Mouse (Mus musculus): ENCODE measurements around the gene Gm9903. TPM values are rescaled to one million over a fixed set of nuclear protein-coding genes. Genes with fewer than 3 reads are reported as not detected.

Gene Gm9903
- total RNA-seq, 2 experiments from 2014 or later = 0.59 to 1.4 TPM

DNA sequence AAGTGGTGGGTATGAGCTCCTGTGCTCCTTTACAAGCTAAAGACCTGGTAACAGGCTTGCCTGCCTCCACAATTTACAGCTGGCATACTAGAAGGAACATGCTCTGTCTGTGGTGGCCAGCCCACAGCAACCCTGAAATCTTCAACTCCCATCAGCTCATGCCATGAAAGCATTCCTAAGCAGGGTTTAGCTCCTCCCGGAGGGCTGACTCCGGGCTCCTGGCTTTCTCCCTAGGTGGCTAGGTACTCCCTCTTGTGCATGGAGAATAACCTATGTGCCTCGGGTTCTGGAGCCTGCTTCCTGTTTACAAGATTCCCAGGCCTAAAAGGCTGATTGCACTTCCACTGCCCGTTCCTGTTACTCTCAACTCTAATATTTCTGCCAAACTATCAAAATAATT is 9.1 kb downstream of the Gm9903 start:
- no peak for DNase-seq (ENCODE audit: extremely low spot score in 1 of 2, low spot score in 1 of 2)

DNA sequence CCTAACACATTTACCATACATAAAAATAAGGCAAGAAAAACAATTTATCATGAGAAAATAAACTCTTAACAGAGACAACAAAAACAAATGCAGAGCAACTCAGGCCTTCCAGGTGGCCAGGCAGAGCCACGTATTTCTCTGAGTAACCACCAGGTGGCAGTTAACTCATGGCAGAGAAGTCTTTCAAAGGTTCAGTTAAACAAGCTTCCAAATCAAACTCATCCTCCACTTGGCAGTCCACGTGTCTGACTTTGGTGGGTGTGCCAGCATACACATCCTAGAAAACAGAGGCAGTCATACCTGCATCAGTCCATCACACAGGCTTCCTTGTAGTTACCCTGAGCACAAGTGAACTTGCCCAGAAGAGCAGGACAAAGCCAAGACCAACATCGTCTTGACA is 10.9 kb downstream of the Gm9903 start:
- peak; percentile 20 to 33 for DNase-seq (ENCODE audit: extremely low spot score in 1 of 2, low spot score in 1 of 2)

- no peak for DNase-seq (ENCODE audit: extremely low spot score in 1 of 2, low spot score in 1 of 2)
These were observed 21.3 kb downstream of the Gm9903 start for GRCm38 (mm10) chr5:33651017-33651416.

- no peak for DNase-seq (ENCODE audit: extremely low spot score in 1 of 2, low spot score in 1 of 2)
These were observed 21.8 kb downstream of the Gm9903 start for GRCm38 (mm10) chr5:33651541-33651920.

DNA sequence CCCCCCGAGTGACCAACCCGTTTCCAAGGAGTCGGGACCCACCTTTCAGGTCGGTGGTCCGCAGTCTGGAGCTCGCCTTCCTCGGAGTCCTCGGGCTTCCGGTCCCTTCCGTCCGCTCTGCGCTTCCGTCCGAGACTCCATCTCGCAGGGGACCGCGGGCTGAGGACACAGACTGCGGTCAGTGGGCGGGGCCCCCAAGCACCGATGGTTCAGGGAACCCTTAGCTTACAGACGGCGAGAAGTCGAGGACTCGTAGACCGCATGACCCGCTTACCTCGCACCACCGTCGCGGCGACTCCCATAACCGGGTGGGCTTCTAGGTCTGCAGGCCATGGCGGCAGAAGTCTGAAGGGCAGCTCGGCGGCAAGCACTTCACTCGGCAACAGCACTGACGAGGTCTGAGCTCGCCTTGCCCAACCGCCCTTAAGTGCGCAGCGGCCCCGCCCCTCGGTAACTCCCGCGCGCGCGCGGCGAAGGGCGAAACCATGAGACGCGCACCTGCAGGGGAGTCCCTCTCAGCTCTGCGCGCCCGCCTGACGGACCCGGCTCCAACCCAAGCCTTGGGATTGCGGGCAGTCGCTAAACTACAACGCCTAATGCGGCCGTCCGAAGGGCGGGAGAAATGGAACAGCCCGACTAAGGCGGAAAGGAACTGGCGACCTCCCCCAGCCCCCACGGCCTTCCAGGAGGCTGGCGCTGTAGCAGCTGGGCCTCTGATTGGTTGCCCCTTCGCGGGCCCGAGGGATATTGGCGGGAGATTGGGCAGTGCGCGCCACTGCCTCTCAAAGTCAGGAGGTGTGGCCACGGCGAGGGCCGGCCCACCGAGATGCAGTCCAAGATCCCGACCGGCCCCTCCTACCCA is 22.4 kb downstream of the Gm9903 start, which contains the start of gene Slbp:
Slbp (minus strand) TSS at position 654 of the 862 bp plus-strand sequence.
- peak; percentile 81 to 97 for DNase-seq (ENCODE audit: extremely low spot score in 1 of 2, low spot score in 1 of 2)

GRCm38 (mm10) chr5:33652783-33653173 is 23.1 kb downstream of the Gm9903 start:
- no peak for DNase-seq (ENCODE audit: extremely low spot score in 1 of 2, low spot score in 1 of 2)

GRCm38 (mm10) chr5:33654424-33654823 is 24.7 kb downstream of the Gm9903 start:
- no peak for DNase-seq (ENCODE audit: extremely low spot score in 1 of 2, low spot score in 1 of 2)

- DNase-seq (ENCODE audit: extremely low spot score in 1 of 2, low spot score in 1 of 2) = no peak
These were observed 25.6 kb downstream of the Gm9903 start for GRCm38 (mm10) chr5:33655251-33655840.

GRCm38 (mm10) chr5:33656739-33657138 is 27.0 kb downstream of the Gm9903 start:
- DNase-seq (ENCODE audit: extremely low spot score in 1 of 2, low spot score in 1 of 2) = no peak

DNA sequence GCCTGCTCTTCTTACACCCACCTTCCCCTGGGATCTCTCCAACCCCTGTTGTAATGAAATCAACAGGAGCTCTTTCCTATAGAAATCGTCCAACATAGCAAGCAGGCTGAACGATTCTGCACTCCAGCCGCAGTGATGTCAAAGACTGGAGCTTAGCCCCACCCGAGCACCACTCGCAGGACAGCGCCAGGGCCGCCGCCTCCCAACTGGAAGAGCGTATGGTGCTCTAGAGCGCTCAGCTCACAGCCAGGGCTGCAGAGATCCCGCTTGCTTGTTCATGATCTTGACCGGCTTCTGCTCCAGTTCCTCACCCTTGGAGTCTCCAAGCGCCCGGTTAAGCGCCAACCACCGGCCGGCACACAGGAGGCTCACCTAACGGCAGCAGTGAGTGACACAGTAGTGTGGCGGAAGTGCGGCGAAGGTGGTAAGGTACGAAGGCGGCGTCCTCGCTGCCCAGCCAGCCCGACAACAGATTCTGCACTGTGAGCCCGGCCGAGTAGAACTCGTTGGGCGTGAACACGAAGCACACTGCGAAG is 27.6 kb downstream of the Gm9903 start:
- peak in 1 of 2 experiments; percentile 10 for DNase-seq (ENCODE audit: extremely low spot score in 1 of 2, low spot score in 1 of 2)

DNA sequence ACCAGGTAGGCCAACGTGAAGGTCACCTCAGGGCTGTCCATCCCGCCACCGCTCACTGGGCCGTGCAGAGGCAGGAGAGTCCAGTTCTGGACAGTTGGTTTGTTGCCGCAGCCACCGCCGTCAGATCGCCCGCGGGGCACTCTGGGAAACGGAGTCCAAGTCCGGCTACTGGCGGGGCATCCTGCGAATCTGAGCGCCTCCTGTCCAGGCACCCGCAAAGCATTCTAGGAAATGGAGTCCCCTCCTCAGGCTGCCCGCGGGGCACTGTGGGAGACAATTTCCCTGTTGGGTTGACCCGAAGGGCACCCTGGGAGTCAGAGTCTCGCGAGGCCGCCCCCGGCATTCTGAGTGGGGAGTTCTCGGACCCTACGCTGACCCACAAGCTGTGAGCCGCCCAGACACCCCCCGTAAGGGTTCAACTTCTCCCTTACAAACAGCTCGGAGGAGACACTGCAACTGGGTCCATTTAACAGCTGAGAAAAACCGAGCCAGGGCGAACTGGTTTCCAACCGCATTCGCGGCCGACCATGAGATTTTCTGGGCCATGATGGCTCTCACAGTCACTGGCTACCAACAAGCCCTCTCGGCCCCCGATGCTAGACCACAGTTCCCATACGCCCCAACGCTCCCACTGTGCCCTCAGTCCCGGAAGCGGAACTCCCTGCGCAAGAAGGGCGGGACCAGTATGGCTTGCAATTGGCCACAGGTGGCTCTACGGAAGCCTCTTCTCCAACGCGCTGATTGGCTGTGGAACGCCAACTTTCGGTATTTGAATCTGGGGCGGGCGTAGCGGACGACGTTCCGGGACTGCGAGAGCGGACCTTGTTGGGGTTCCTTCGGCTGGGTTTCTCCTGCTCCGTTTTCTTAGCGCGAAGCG is 28.3 kb downstream of the Gm9903 start, which contains the start of the genes Tacc3 and Tmem129:
Tacc3 (plus strand) TSS at position 342 of the 877 bp plus-strand sequence.
Tmem129 (minus strand) TSS at position 630 of the 877 bp plus-strand sequence.
- peak; percentile 82 to 96 for DNase-seq (ENCODE audit: extremely low spot score in 1 of 2, low spot score in 1 of 2)

DNA sequence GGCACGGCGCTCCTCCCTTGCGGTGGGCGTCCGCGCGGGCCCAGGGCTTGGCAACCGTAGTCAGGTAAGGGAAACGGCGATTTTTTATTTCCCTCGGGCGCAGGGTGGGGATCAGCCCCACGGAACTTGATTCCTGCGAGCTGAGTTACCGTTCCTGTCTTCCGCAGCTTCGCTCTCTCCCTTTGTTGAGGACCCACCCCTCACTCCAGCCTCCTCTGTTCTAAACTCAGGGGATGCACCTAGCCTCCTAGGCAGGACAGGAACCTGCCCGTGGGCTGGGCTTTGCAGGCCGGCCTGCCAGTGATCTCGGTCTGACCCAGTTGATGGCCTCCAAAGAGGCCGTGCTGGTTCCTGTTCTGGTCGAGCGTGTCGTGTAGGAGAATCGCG is 28.9 kb downstream of the Gm9903 start:
- no peak for DNase-seq (ENCODE audit: extremely low spot score in 1 of 2, low spot score in 1 of 2)

DNA sequence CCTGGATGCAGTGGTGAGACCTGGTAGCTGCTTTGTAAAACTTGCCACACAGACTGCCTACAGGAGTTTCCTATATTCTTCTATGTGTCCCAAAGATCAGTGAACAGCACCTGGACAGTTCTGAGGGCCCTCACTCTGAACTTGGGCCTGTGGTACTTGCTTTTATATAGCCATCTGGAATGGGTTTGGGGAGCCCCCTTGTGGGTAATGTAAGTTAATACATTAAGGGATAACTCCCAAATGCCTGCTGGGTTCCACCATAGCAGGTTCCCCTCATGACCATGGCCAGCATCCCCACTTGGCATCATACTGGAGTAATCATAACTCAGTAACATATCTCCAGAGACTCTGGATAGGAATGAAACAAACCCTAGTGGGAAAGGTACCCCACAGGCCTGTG is 38.5 kb downstream of the Gm9903 start:
- DNase-seq (ENCODE audit: extremely low spot score in 1 of 2, low spot score in 1 of 2) = no peak

DNA sequence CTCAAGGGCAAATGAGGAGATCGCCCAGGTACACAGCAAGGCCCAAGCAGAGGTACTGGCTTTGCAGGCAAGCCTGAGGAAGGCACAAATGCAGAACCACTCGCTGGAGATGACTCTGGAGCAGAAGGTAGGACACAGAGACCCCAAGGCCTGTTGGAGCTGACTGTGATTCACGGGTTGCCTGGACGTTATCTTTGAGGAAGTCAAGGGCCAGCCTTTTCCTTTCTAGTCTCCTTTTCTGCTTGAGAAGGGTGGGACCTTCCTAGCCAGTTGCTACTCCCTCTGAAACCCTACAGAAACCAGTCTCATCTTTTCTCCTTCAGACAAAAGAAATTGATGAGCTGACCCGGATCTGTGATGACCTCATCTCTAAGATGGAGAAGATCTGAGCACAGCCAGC is 41.9 kb downstream of the Gm9903 start:
- DNase-seq (ENCODE audit: extremely low spot score in 1 of 2, low spot score in 1 of 2) = no peak

- no peak for DNase-seq (ENCODE audit: extremely low spot score in 1 of 2, low spot score in 1 of 2)
These were observed 44.7 kb downstream of the Gm9903 start for GRCm38 (mm10) chr5:33674439-33674838.

DNA sequence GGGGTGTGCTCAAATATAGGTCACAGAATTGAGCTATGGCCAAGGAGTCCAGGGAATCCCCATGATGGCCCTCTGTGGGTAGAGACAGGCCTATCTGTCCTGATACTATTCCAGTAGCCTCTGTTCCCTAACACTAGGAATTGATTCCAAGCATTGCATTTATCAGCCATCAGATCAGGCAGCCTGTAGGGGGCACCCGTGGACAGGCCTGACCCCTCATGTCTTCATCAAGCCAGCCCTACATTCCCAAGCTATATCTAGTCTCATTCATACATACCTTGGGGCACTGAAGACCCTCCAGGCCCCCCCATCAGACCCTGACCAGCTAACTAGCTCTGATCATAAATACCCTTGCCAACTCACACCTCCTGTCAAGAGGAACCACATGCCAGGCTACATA is 46.2 kb downstream of the Gm9903 start:
- DNase-seq (ENCODE audit: extremely low spot score in 1 of 2, low spot score in 1 of 2) = peak in 1 of 2 experiments; percentile 80

GRCm38 (mm10) chr5:33678244-33678643 is 48.5 kb downstream of the Gm9903 start:
- no peak for DNase-seq (ENCODE audit: extremely low spot score in 1 of 2, low spot score in 1 of 2)

DNA sequence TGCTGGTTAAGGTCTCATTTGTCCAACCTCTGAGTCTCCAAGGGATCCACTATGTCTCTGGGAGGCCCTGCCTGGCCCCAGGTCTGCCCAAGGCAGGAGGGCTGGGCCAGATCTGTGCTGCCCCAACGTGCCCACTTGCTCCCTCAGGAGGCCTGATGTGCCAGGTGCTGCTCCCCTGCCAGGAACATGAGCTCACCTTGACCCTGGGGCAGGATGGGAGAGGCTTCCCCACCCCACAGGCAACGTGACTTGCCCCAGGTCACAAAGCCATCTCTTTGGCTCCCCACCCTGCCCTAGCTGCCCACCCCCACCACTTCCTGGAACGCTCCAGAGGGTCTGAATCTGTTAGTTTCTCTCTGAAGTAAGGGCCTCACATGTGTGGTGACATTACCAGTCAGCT is 51.3 kb downstream of the Gm9903 start:
- no peak for DNase-seq (ENCODE audit: extremely low spot score in 1 of 2, low spot score in 1 of 2)
